Mouse (Mus musculus) ES-E14 (cell line): ENCODE data around the gene Gm8994.

Experiments used
- CHD2 ChIP-seq: IDR thresholded peaks from 2 replicates; pipeline ENCODE4 v1.6.1; 2014; ENCODE audit warnings: mild to moderate bottlenecking, low read depth, low read length, inconsistent platforms
- HCFC1 ChIP-seq: IDR thresholded peaks from 2 replicates; pipeline ENCODE4 v1.6.1; 2012; ENCODE audit warnings: low read length, inconsistent platforms, borderline replicate concordance; ENCODE audit not compliant: insufficient read depth
- ZC3H11A ChIP-seq: IDR thresholded peaks from 2 replicates; pipeline ENCODE4 v1.6.1; 2012; ENCODE audit warnings: low read depth, mild to moderate bottlenecking, inconsistent platforms, low read length, borderline replicate concordance
- ZNF384 ChIP-seq: IDR thresholded peaks from 2 replicates; pipeline ENCODE4 v1.6.1; 2012; ENCODE audit warnings: low read depth, low read length, inconsistent platforms

GRCm38 (mm10) chr6:136284565-136284964 is 42.8 kb upstream of the Gm8994 start:
- TF ChIP-seq HCFC1, result no peak
- TF ChIP-seq ZC3H11A, result no peak
- TF ChIP-seq ZNF384, result no peak
- TF ChIP-seq CHD2, result no peak
